Mouse (Mus musculus) c-Kit-positive CD71-negative TER-119-negative erythroid progenitor cells, embryonic 14.5 days (primary cell): ENCODE data around the gene Hoxd12.

Experiments
- DNase-seq: peaks from one replicate; pipeline ENCODE4 v3.0.0-alpha.2; 2013; ENCODE audit warnings: low read depth

The Hoxd12 gene

DNA sequence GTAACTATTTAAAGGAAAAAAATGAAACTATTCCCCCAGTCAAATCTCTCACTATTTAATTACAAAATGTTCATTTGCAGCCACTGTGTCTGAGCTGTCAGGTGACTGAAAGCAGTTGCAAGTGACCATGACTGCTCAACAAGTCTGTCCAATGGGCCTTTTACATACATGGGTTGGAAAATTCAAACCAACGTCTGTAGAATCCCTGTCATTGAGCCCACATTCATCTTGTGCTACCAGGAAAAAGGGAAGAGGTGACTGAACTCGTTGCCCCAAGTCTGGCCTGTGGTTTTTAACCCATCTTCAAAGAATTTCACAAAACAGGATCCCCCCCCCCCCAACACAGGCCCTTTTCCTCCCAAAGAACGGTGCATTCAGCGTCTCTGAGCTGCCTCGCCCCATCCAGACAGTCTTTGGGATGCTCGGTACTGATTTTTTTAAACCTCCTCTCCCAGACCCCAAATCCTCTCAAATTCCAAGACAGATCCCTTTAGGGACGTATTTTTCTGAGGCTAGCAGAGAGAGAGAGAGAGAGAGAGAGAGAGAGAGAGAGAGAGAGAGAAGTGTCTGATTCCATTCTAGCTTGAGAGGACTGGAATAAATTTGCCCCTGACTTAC lies 21.1 kb downstream of the Hoxd12 start:
- DNase-seq: no peak

DNA sequence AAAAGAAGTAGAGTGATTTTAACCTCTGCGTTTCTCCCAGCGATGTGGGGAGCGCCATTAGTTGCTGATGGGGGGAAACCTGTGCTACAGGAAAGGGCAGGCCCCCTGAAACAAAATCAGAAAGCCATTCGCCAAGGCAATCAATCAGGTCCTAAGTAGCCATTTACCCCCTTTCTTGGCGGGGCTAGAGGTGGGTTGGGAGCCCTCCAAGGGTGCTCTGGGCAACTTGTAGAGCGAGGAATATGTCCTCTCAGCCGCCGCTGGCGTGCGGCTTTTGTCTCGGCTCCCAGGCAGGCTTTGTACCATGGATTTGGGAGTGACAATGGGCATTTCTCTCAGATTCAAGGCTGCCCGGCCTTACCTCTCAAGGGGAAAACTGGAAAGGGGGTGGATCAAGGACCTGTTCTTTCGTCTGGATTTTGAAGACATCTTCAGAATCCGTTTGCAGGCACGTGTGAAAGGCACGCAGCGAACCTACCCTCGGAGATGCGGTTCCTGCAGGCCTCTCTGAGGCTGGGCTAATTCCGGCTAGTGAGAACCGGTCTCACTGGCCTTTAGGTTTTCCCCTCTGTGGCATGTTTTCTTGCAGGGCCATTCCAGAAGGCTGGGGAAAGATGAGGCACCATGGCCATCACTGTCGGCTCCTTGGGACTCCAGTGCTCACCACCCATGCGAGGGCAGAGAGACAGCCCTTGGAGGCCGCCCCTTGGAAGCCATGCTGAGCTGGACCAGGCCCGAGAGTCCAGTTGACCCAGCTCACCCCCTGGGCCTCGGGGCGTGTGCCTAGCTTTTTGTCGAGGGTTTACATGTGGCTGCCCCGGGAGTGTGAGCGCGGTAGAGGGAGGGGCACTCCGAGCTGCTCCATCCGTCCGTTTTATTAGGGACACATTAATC lies 21.9 kb downstream of the Hoxd12 start:
- no peak for DNase-seq

DNA sequence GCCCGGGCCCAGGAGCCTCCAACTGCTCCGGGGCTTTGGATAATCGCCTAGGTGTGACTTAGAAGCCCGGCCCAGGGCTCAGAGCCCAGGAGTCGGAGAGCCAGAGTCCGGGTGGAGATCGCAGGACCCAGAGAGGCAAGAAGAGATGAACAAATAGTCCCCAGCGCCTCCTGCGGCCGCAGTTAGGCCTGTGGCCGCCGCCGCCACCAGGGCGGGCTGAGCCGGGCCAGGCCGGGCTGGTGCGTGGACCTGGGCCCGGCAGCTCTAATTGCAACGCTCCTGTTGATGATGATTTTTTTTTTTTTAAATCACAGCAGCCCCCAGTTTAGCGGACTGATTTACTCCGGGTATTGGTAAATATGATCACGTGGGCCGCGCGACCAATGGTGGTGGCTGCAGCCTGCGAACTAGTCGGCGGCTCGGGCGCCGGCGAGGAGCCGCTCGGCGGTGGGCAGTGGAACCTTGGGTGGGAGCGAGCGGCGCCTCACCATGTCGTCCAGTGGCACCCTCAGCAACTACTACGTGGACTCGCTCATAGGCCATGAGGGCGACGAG lies 22.8 kb downstream of the Hoxd12 start, which contains the start of gene Hoxd9:
Gene Hoxd9 (plus strand): TSS at position 161 of the 555 bp plus-strand sequence.
- no peak for DNase-seq

DNA sequence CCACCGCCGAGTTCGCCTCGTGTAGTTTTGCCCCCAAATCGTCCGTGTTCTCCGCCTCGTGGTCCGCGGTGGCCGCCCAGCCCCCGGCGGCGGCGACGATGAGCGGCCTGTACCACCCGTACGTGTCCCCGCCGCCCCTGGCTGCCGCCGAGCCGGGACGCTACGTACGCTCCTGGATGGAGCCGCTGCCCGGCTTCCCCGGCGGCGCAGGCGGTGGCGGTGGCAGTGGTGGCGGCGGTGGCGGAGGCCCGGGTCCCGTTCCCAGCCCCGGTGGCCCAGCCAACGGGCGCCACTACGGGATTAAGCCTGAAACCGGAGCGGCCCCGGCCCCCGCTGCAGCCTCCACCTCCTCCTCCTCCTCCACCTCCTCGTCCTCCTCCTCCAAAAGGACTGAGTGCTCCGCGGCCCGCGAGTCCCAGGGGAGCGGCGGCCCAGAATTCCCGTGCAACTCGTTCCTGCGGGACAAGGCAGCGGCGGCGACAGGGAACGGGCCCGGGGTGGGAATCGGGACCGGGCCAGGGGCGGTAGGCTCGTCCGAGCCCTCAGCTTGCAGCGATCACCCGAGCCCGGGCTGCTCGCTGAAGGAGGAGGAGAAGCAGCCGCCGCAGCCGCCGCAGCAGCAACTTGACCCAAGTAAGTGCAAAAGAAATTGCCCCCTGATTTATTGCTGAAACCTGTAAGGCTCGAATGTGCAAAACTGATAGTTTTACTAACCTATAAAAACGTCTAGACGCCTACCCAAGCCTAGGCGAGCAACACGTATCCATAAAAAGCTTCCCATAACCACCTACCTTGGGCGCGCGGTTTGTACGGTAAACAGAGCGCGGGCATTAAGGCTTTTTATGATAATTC lies 23.6 kb downstream of the Hoxd12 start:
- DNase-seq: no peak

DNA sequence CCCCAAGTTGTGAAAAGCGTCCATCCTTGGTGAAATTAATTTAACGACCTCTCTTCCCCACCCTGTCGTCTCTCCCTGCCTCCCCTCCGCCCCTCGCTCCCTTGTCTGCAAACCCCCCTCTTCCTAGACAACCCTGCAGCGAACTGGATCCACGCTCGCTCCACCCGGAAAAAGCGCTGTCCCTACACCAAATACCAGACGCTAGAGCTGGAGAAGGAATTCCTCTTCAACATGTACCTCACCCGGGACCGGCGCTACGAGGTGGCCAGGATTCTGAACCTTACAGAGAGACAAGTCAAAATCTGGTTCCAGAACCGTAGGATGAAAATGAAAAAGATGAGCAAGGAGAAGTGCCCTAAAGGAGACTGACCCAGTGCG lies 24.2 kb downstream of the Hoxd12 start:
- DNase-seq: no peak

DNA sequence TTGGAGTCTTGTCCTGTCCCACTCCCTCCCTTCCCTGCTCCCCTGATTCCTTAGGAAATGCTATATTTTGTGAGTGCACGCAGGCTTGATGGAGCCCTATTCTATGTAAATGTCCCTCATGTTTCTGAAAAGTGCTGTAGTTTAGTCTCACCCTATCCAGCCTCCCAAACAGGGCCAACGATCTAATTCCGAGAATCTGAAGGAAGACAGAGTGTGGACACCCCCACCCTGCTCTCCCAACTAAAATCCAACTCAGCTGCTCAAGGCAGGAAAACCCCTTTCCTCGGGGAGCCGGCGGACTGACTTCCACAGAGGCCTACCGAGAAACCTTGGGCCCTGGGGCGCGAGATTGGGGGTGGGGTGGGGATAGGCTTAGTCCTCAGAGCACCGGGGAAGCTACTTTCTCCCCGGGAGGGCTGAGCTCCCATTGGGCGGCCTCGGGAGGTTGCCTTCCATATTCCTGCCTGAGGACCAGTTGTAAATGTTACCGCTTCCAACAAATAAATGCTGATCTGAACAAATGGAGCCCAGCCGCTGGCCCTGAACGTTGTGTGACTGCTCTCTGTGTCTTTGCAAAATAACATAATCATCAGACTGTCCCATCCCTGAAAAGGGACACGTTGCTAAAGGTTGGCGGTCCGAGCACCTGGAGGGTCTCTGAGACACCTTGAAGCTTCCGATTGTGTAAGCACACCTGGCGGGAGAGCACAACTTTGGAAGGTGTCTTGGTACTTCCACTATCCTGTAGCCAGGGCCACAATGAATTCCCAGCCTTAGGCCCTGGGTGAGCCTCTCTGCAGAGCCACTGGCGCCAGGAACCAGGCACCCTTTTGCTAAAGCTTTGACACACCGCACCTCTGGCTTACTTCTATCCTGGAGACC lies 25.1 kb downstream of the Hoxd12 start:
- DNase-seq: no peak

DNA sequence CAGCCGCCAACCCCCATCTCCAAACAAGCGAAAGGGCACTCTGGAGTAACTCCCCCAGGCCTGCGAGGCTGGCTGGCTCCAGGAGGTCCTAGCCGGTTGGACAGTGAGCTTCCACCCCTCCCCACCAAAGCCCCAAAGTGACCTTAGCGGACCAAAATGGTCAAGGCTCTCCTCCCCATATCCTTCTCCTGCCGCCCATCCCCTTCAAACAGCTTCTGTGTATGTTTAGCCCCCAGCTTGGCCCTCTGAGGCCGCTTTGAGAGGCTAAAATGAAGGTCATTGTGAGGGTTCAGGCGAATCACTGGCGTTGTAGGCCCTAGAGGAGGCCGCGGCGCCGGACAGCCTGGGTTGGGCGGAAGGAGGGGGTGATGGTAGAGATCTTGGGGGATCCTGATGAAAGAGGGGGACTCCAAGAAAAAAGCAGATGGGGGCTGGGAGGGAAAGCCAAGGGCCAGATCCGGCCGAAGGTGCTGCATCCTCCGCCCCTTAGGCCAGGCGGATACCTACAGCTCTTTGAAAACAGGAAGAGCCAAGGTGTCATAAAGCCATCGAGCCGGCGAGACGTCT lies 25.8 kb downstream of the Hoxd12 start:
- no peak for DNase-seq

DNA sequence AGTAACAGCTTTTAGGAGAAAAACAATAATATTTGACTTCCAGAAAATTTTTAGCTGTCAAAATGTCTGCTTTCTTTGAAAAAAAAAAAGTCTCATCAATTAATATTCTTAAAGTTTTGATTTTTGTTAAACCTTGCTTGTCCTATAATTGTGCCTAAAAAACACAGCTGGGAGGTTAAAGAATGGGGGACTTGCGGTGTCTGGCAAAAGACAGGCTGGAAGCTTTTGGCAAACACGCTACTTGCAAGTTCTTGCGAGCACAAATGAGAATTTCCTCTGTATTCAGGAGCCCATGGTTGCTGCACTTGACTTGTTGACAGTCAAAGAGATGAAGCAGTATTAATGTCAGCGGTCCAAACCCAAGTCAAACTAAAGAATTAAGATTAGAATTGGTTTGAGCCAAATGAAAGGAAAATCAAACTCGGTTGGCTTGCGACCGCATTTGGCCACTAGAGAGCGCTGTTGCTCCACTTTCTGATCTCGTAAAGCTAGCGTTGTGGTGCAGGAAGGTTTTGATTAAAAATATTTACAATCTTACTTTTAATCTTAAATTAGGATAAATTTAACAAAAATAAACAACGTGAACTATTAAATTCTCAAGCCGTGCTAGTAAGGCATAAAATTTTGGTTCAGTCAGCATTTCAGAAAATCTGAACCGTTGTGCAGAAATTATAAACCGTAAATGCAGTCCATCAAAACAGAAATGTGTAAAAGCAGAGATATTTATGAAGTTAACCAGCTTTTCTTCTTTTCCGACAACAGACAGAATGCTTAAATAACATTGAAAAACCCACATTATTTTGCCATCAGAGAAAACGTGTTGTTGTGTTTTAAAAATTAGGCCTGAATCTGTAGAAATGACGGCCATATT lies 27.4 kb downstream of the Hoxd12 start:
- peak; percentile 51 for DNase-seq

DNA sequence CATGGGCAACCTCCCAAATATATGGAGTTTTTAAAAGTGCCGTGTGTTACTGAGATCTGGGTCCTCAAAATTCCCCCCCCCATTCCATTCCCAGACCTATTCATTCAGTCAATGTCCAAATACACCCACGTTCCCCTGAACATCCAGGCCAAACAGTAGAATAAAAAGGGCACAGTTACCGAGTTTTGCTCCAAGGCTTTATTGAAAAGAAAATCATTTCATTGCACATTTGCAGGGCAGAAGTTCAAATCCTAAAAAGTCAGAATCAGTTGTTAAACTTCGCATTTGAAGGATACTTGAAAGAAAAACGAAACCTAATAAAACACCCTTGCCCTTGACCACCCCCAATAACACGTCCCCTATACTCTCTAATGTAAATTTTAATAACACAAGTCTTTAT lies 28.0 kb downstream of the Hoxd12 start:
- DNase-seq: no peak

DNA sequence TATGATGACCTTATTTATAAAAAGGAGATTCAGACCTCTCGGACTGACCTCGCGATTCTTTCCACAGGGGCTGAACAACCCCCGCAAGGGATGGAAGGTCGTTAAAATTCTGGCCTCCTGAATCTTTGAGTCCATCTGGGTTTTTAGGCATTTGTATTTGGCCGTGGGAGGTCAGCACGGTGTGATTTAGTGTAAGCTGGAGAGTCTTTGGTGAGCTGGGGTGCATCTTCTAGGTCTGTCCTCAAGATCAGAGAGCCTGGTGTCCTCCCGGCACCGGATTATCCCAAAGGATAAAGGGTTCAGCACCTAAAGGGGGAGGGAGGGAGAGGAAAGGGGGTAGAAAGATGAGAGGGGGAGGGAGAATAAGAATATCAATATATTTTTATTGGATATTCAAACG lies 28.5 kb downstream of the Hoxd12 start:
- no peak for DNase-seq

DNA sequence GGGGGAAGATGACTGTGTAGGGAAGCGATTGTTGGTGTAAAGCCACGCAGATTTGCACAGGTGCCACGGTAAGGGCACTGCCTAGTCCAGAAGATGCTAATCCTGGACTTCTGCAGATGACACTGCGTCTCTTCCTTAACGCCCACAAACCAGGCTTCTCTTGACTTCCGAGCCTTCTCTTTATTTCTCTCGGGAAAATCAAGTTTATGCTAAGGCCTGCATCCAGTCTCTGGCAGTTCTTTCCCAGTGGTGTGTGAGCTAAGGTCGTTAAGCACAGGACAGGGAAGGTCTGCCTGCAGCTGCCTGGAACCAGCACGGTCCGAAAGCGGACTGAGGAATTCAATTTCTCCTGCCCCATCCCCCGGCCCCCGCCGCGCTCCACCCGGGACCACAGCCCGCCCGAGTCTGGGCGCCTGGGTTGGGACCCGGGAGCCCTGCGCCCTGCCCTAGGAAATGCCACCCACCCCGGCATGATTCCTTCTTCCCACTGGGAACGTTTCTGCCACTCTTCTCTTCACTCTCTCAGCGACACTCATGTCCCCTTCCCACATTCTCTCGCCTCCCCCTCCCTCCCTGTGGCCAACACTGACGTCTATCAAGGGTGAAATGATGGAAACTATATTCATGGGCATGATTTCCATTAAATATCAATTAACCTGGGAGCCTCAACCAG lies 29.0 kb downstream of the Hoxd12 start:
- DNase-seq: no peak

DNA sequence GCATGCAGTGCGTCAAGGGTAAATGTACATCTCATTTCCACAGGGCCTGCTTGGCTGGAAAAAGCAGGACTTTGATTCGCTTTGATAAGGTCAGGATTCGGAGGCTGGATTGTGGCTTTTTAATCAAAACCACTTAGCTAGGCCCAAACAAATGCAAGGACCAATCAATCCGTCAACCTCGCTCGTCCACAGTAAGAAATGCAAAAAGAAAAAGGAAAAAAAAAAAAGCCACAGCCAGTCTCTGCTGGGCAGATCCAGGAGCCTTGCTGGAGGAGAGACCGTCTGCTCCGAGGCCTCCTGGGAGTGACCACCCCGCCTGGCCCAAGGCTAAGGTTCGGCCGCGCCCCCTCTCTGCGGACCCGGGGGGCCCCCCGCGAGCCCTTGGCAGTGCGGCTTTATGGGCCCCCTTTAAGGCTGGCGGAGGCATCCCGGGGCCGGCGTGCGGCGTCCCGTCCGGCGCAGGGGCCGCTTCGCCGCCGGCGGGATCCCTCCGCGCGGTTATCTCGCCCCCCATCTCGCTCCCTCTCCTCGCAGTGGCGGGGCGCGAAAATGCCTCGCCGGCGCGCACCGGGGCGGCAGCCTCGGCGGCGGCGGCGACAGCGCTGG lies 29.7 kb downstream of the Hoxd12 start, which contains the start of gene Hoxd8:
Gene Hoxd8 (plus strand): TSS at position 223 of the 606 bp plus-strand sequence.
- no peak for DNase-seq

DNA sequence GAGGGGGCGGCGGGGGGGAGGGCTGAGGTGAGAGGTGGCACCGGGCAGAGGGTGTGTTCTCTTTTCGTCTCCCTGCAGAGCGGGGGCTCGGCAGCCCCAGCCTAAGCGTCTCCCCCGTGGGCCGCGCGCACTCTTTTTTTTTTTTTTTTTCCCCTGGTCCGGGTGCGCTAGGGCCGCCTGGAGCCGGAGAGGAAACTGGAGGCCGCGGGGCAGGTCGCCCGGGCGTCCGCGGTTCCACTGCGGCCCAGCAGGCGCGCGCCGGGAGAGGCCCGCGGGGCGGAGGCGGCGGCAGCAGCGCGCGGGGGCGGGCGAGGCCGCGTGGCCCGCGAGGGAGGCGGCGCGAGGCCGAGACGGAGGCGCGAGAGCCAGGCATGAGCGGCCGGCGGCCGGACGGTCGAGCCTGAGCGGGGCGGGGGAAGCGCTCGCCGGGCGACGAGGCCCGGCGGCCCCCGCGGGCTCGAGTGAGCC lies 30.2 kb downstream of the Hoxd12 start:
- DNase-seq: no peak

DNA sequence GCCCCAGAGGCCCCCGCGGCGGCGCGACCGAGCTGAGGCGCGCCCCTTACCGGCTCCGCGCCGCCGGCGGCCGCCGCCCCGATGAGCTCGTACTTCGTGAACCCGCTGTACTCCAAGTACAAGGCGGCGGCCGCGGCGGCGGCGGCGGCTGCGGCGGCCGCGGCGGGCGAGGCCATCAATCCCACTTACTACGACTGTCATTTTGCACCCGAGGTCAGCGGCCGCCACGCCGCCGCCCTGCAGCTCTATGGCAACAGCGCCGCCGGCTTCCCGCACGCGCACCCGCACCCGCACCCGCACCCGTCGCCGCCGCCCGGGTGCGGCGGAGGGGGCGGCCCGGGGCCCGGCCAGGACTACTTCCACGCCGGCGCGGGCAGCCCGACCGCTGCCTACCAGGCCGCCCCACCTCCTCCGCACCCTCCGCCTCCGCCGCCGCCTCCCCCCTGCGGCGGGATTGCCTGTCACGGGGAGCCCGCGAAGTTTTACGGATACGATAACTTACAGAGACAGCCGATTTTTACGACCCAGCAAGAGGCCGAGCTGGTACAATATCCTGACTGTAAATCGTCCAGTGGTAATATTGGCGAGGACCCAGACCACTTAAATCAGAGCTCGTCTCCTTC lies 30.8 kb downstream of the Hoxd12 start:
- DNase-seq: no peak

DNA sequence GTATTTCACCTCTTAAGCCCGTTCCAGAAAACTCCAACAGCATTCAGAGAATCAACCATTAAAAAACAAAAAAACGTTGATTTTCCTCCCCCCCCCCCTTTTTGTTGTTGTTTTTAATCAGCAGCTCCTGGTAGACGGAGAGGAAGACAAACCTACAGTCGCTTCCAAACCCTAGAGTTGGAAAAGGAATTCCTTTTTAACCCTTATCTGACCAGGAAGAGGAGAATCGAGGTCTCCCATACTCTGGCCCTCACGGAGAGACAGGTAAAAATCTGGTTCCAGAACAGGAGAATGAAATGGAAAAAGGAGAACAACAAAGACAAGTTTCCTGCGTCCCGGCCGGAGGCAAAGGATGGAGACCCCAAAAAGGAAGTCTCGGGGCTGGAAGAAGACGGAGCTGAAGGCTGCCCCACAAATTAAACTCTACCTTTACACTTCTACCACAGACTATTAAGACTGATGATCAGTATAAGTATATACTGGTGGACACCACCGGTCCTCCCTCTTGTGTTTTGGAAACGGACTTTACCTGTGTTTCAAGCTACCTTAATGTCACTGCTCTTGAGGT lies 31.7 kb downstream of the Hoxd12 start:
- no peak for DNase-seq

DNA sequence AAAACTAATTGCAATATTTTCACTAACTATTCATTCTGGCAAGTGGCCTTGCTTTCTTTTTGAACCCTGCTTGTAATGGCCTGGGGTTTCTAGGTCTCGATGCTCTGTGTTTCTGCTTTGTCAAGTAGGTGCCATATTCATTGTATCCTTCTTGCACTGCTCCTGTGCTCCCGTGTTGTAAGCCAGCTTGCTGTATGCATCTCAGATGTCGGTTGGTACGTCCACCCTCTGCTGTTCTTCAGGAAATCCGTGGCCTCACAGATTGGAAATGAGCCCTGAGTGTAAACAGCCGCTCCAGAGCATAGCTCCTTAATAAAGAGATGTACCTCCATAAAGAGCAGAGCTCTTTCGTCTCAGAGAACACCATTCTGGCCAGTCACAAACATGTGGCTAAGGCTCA lies 32.8 kb downstream of the Hoxd12 start:
- DNase-seq: no peak

DNA sequence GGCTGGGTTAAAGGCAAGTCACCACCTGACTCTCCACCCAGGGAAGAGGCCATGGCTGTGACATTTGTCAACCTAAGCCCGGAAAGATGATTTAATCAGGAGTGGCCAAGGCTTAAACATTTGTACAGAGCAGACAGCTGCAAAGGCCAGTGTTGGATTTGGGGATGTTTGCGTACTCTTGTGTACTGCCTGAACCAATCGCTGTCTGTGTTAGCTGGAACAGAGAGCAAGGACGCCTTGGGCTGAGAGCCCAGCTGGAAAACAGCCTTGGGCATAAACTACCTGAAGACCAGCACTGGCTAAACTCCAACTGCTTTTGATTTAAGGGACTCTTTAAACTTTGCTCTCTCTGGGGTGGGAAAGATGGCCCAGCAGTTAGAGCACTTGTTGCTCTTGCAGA lies 33.9 kb downstream of the Hoxd12 start:
- DNase-seq: no peak
